Mouse (Mus musculus): ENCODE results near the gene Slc5a3. TPM values are rescaled to one million over a fixed set of nuclear protein-coding genes. Genes with fewer than 3 reads are reported as not detected.

The Slc5a3 gene
- polyA plus RNA-seq, 1 experiment from 2014 or later: 9.5 TPM

DNA sequence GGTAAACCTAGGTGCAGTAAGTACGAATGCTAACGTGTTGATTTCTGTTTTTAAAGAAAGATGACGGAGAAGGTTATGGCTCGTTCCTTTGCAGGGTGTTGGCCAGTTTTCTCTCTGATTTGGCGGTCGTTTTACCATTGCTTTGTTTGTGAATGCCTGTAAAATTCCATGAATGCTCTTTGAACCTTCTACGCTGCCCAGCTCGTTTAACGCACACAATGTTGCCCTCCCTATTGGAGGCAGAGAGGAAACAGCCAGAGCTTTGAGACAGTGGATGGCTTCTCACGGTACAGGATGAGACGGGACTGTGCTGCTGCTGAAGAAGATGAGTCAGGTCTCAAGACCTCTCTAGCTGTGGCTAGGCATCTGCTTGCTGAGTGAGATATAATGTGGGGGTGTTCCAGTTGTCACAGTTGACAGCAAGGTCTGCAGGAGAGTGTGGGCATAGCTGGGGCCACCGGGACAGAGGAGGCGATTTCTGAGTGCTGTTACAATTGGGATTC, 60.9 kb downstream of the Slc5a3 start:
- no peaks in the 10 kb centered on the region for H3K27me3 ChIP-seq (ENCODE audit: control insufficient read depth, insufficient read depth, low read length)
- H3K9me3 ChIP-seq (ENCODE audit: control insufficient read depth, low read length): no peaks in the 10 kb centered on the region
- ATAC-seq (ENCODE audit: insufficient number of reproducible peaks, low FRiP score, low TSS enrichment, low read depth): no peak
- H3K4me2 ChIP-seq (ENCODE audit: low read depth, severe bottlenecking): no peak overlapping the region
- H3K4me3 ChIP-seq (ENCODE audit: low read depth, low read length): no peak overlapping the region
- DNase-seq (ENCODE audit: low spot score): no peak
- WGBS: 64% methylated on average over 13 of the region's 13 CpGs
- no peak overlapping the region for H3K9ac ChIP-seq (ENCODE audit: low read length)
- 0 out of 2 replicates have a peak, but pooled peaks cover 2% of the 10 kb centered on the region for H3K4me1 ChIP-seq (ENCODE audit: control insufficient read depth, insufficient read depth, low read length)
- no peaks in the 10 kb centered on the region for H3K36me3 ChIP-seq (ENCODE audit: control insufficient read depth, insufficient read depth, low read length)
- H3K27ac ChIP-seq (replicated peaks; ENCODE audit: low read depth, low read length): no peak overlapping the region

DNA sequence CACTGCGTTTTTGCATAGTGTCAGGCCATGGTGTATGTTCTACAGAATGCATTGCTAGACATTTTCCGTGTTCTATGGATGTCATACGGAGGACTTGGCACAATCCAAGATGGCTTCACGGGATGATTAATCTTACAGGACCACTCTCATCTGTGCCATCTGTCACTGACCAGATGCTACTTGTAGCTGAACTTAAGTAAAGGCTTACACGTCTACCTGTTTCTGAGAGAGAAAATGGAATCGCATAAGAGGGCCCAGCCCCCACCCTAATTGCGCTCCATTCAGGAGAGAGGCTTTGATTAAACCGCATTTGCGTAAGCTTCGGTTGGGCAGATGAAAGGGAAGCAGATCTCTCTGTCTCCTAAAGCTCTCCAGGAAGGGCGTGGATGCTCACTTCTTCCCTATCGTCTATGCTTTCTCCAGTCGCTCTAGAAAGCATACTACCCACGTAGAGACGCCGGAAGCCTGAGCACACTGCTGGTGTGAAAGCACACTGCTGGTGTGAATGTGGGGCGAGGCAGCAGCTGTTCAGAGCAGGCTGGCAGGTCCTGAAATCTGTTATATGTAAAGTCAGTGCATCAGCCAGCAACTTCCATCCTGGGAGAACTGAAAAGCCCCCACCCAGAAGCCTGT, 62.9 kb downstream of the Slc5a3 start:
- Histone ChIP-seq H3K4me3 (ENCODE audit: low read depth, low read length) (no peak overlapping the region), H3K27me3 (ENCODE audit: control insufficient read depth, insufficient read depth, low read length) (no peaks in the 10 kb centered on the region), H3K4me1 (ENCODE audit: control insufficient read depth, insufficient read depth, low read length) (no peaks in the 10 kb centered on the region), H3K4me2 (ENCODE audit: low read depth, severe bottlenecking) (no peak overlapping the region), H3K9ac (ENCODE audit: low read length) (no peak overlapping the region), H3K36me3 (ENCODE audit: control insufficient read depth, insufficient read depth, low read length) (no peaks in the 10 kb centered on the region), H3K27ac (replicated peaks; ENCODE audit: low read depth, low read length) (no peak overlapping the region), H3K9me3 (ENCODE audit: control insufficient read depth, low read length) (no peaks in the 10 kb centered on the region)
- DNase-seq (ENCODE audit: low spot score) (no peak), ATAC-seq (ENCODE audit: insufficient number of reproducible peaks, low FRiP score, low TSS enrichment, low read depth) (no peak)
- WGBS: 73% methylated on average over 17 of the region's 17 CpGs

DNA sequence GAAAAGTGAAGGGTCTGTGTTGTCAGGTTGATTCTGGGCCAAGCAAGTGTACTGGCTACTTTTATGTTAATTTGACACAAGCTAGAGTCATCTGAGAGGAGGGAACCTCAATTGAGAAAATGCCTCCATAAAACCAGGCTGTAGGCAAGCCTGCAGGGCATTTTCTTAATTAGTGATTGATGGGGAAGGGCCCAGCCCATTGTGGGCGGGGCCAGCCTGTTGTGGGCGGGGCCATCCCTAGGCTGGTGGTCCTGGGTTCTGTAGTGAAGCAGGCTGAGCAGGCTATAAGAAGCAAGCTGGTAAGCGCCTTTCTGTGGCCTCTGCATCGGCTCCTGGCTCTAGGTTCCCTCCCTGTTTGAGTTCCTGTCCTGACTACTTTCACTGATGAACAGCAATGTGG, 69.1 kb downstream of the Slc5a3 start:
- Histone ChIP-seq H3K4me1 (ENCODE audit: control insufficient read depth, insufficient read depth, low read length) (no peaks in the 10 kb centered on the region), H3K27me3 (ENCODE audit: control insufficient read depth, insufficient read depth, low read length) (no peaks in the 10 kb centered on the region), H3K27ac (replicated peaks; ENCODE audit: low read depth, low read length) (no peak overlapping the region), H3K36me3 (ENCODE audit: control insufficient read depth, insufficient read depth, low read length) (no peaks in the 10 kb centered on the region), H3K9me3 (ENCODE audit: control insufficient read depth, low read length) (no peaks in the 10 kb centered on the region), H3K9ac (ENCODE audit: low read length) (no peak overlapping the region), H3K4me3 (ENCODE audit: low read depth, low read length) (no peak overlapping the region), H3K4me2 (ENCODE audit: low read depth, severe bottlenecking) (no peak overlapping the region)
- DNase-seq (ENCODE audit: low spot score) (no peak), ATAC-seq (ENCODE audit: insufficient number of reproducible peaks, low FRiP score, low TSS enrichment, low read depth) (no peak)
- WGBS: 49% methylated on average over 4 of the region's 4 CpGs

GRCm38 (mm10) chr16:92127666-92128065, 69.5 kb downstream of the Slc5a3 start:
- Histone ChIP-seq H3K4me1 (ENCODE audit: control insufficient read depth, insufficient read depth, low read length) (no peaks in the 10 kb centered on the region), H3K9me3 (ENCODE audit: control insufficient read depth, low read length) (no peaks in the 10 kb centered on the region), H3K4me2 (ENCODE audit: low read depth, severe bottlenecking) (no peak overlapping the region), H3K4me3 (ENCODE audit: low read depth, low read length) (no peak overlapping the region), H3K27me3 (ENCODE audit: control insufficient read depth, insufficient read depth, low read length) (no peaks in the 10 kb centered on the region), H3K9ac (ENCODE audit: low read length) (no peak overlapping the region), H3K27ac (replicated peaks; ENCODE audit: low read depth, low read length) (no peak overlapping the region), H3K36me3 (ENCODE audit: control insufficient read depth, insufficient read depth, low read length) (no peaks in the 10 kb centered on the region)
- ATAC-seq (ENCODE audit: insufficient number of reproducible peaks, low FRiP score, low TSS enrichment, low read depth): no peak
- DNase-seq (ENCODE audit: low spot score): no peak
- 84% methylated on average over 5 of the region's 5 CpGs for WGBS

GRCm38 (mm10) chr16:92129843-92130242, 71.7 kb downstream of the Slc5a3 start:
- no peak overlapping the region for H3K9ac ChIP-seq (ENCODE audit: low read length)
- 91% methylated on average over 8 of the region's 8 CpGs for WGBS
- DNase-seq (ENCODE audit: low spot score) (no peak), ATAC-seq (ENCODE audit: insufficient number of reproducible peaks, low FRiP score, low TSS enrichment, low read depth) (no peak)
- H3K4me2 ChIP-seq (ENCODE audit: low read depth, severe bottlenecking): no peak overlapping the region
- H3K4me3 ChIP-seq (ENCODE audit: low read depth, low read length): no peak overlapping the region
- H3K4me1 ChIP-seq (ENCODE audit: control insufficient read depth, insufficient read depth, low read length): no peaks in the 10 kb centered on the region
- H3K27ac ChIP-seq (replicated peaks; ENCODE audit: low read depth, low read length): no peak overlapping the region
- H3K27me3 ChIP-seq (ENCODE audit: control insufficient read depth, insufficient read depth, low read length): no peaks in the 10 kb centered on the region
- no peaks in the 10 kb centered on the region for H3K9me3 ChIP-seq (ENCODE audit: control insufficient read depth, low read length)
- no peaks in the 10 kb centered on the region for H3K36me3 ChIP-seq (ENCODE audit: control insufficient read depth, insufficient read depth, low read length)

DNA sequence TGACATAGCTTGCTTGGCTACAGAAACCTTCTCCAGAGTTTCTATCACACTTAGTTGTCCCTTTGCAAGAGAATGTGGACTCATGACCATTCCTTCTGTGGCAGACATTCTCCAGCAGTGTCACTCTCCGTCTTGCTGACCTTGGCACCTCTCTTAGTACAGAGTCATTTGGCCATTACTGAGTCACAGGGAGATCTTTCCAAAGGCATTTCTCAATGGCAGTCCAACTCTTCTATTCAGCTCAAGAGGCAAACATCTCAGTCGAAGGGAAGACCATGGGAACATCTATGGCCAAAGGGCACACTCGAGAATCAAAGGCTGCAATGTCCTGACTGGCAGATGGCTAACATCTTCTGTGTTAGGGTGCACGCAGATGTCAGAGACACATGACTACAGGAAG, 74.4 kb downstream of the Slc5a3 start:
- ATAC-seq (ENCODE audit: insufficient number of reproducible peaks, low FRiP score, low TSS enrichment, low read depth): no peak
- no peaks in the 10 kb centered on the region for H3K4me1 ChIP-seq (ENCODE audit: control insufficient read depth, insufficient read depth, low read length)
- 83% methylated on average over 4 of the region's 4 CpGs for WGBS
- H3K9ac ChIP-seq (ENCODE audit: low read length): no peak overlapping the region
- no peak overlapping the region for H3K4me2 ChIP-seq (ENCODE audit: low read depth, severe bottlenecking)
- H3K36me3 ChIP-seq (ENCODE audit: control insufficient read depth, insufficient read depth, low read length): no peaks in the 10 kb centered on the region
- H3K27ac ChIP-seq (replicated peaks; ENCODE audit: low read depth, low read length): no peak overlapping the region
- DNase-seq (ENCODE audit: low spot score): no peak
- H3K4me3 ChIP-seq (ENCODE audit: low read depth, low read length): no peak overlapping the region
- no peaks in the 10 kb centered on the region for H3K27me3 ChIP-seq (ENCODE audit: control insufficient read depth, insufficient read depth, low read length)
- no peaks in the 10 kb centered on the region for H3K9me3 ChIP-seq (ENCODE audit: control insufficient read depth, low read length)

DNA sequence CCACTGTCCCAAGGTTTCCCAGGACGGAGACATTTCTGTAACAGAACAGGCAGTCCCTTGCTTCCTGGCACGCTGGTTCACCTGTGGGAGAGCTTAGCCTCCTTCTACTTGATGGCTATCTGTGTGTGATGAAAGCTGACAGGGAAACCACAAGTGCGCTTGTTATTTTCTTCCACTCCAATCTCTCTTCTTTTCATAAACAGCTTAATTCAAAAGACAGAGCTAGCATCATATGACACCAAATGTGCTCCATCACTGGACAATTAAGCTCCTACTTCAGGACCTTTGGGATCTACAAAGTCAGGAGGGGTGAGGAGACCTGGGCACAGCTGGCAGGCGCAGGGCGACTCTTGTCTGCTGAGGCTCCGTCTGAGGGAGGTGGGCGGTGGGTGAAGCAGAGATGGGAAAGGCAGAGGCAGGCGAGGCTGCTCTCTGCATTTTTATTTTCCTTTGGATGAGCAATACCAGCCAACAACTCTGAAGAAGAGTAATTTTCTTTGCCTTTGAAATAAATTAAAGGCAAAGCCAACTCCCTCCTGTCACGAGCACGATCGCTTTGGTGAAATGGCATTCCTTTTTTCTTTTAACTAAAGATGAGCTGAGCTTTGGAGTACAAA, 76.1 kb downstream of the Slc5a3 start:
- Histone ChIP-seq H3K9me3 (ENCODE audit: control insufficient read depth, low read length) (no peaks in the 10 kb centered on the region), H3K4me3 (ENCODE audit: low read depth, low read length) (no peak overlapping the region), H3K9ac (ENCODE audit: low read length) (no peak overlapping the region), H3K27ac (replicated peaks; ENCODE audit: low read depth, low read length) (no peak overlapping the region), H3K36me3 (ENCODE audit: control insufficient read depth, insufficient read depth, low read length) (no peaks in the 10 kb centered on the region), H3K27me3 (ENCODE audit: control insufficient read depth, insufficient read depth, low read length) (no peaks in the 10 kb centered on the region), H3K4me1 (ENCODE audit: control insufficient read depth, insufficient read depth, low read length) (0 out of 2 replicates have a peak, but pooled peaks cover under 1% of the 10 kb centered on the region), H3K4me2 (ENCODE audit: low read depth, severe bottlenecking) (no peak overlapping the region)
- ATAC-seq (ENCODE audit: insufficient number of reproducible peaks, low FRiP score, low TSS enrichment, low read depth) (no peak), DNase-seq (ENCODE audit: low spot score) (no peak)
- WGBS: 89% methylated on average over 11 of the region's 11 CpGs

- WGBS: 91% methylated on average over 15 of the region's 15 CpGs
- H3K36me3 ChIP-seq (ENCODE audit: control insufficient read depth, insufficient read depth, low read length): no peaks in the 10 kb centered on the region
Measured at GRCm38 (mm10) chr16:92136275-92136674, 78.2 kb downstream of the Slc5a3 start.

More at GRCm38 (mm10) chr16:92136275-92136674, 78.2 kb downstream of the Slc5a3 start:
- ATAC-seq (ENCODE audit: insufficient number of reproducible peaks, low FRiP score, low TSS enrichment, low read depth) (no peak), DNase-seq (ENCODE audit: low spot score) (no peak)
- Histone ChIP-seq H3K4me3 (ENCODE audit: low read depth, low read length) (no peak overlapping the region), H3K9ac (ENCODE audit: low read length) (no peak overlapping the region), H3K9me3 (ENCODE audit: control insufficient read depth, low read length) (no peaks in the 10 kb centered on the region), H3K4me1 (ENCODE audit: control insufficient read depth, insufficient read depth, low read length) (peaks cover 6% of the 10 kb centered on the region; the same call in 1 of the 2 replicates), H3K27me3 (ENCODE audit: control insufficient read depth, insufficient read depth, low read length) (no peaks in the 10 kb centered on the region), H3K27ac (replicated peaks; ENCODE audit: low read depth, low read length) (no peak overlapping the region), H3K4me2 (ENCODE audit: low read depth, severe bottlenecking) (no peak overlapping the region)
